Mouse (Mus musculus) spleen, embryonic (tissue): ENCODE results near the gene Olfr1441.

Experiments used
- CTCF ChIA-PET: fragments of 350-600 bp; sonication (Branson Sonifier 250); formaldehyde crosslinking; loops from one replicate; lab custom pipeline; 2022; lab: Charles Lee

Gene Olfr1441

DNA sequence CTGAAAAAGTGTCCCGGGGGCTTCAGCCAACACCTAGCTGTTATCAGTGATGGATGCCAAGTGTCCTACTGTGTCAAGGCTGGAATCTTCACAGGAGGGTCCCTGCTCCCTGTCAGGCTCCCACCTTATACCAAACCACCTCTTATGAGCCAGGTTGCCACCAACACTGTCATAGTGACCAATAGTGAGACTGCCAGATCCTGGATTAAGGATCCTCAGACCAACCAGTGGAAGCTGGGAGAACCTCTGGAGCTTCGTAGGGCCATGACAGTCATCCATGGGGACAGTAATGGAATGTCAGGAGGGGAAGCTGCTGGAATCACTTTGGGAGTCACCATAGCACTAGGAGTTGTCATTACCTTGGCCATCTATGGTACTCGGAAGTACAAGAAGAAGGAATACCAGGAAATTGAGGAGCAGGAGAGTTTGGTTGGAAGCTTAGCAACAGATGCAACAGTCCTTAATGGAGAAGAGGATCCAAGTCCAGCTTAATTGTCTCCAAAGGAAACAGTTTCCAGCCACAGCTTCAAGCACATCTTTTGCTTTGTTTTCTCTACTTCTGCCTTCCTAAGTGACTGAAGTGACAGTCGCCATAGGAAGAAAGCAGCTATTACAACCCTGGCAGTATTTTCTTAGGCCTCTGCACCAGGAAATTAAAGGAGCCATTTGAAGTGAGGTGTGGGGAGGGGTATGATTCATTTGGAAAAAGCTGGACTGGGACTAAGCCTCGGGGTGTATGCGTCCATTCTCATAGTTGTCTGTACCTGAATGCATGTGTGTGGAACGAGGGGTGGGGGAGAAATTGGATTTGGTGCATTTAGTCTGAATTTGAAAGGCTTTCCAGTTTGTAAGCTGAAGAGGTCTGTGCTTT is 45.9 kb downstream of the Olfr1441 start:
- CTCF ChIA-PET: interaction anchor here (0.6 kb wide), 2 partner anchors 28 to 46 kb away, joined by 3 to 5 read pairs; no protein-coding TSS in a partner anchor

DNA sequence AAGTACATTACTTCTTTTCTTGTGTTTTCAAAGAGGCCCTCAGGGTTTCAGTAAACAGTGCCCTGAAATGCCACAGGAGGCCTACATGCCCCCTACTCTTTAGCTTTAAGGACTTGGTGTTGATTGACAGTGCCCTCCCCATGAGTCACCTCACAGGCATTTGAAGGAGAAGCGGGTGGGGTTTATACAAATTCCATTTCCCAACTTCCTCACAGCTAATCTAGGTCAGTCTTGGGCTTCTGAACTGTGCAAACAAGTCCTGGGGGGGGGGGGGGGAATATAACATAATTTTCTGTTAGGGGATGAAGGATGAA is 46.4 kb downstream of the Olfr1441 start:
- CTCF ChIA-PET: interaction anchor here (0.6 kb wide), 1 partner anchor 45 kb away, joined by 3 read pairs; no protein-coding TSS in a partner anchor

DNA sequence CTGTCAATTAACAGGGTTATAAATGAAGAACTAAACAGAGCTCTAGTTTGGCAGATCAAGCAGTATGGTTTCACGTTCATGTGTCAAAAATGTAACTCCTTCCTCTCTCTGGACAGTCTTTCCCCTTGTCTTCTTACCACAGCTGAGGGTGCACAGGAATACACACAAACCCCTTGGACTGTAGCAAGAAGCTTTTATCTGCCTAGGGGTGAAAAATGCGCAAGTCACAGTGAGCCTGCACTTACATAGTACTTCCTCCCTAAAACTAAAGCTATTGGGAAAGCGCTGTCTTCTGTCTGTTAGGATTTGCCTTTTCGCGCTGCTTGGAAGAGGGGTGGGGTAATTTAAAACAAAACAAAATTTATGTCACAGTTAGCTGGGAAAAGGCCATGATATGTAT is 46.9 kb downstream of the Olfr1441 start:
- CTCF ChIA-PET: interaction anchor here (0.6 kb wide), 1 partner anchor 45 kb away, joined by 3 read pairs; no protein-coding TSS in a partner anchor

DNA sequence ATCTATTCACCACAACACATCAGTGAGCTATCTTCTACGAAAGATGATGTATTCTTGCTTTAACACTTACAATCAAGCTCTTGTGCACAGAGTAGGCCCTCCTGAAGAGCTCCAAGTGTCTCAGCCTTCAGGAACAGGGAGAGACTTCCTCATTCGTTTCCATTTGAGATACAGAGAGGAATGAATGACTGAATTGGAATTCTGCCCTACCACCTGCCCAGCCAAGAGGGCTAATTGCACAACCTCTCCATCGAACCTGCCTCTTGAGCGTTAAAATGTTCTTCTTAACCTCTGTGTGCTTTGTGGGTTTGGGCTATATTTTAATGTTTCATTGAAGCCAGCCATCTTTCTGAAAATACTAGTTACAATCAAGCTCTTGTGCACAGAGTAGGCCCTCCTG is 47.4 kb downstream of the Olfr1441 start:
- CTCF ChIA-PET: interaction anchor here (0.6 kb wide), 1 partner anchor 373 kb away, joined by 3 read pairs; no protein-coding TSS in a partner anchor

DNA sequence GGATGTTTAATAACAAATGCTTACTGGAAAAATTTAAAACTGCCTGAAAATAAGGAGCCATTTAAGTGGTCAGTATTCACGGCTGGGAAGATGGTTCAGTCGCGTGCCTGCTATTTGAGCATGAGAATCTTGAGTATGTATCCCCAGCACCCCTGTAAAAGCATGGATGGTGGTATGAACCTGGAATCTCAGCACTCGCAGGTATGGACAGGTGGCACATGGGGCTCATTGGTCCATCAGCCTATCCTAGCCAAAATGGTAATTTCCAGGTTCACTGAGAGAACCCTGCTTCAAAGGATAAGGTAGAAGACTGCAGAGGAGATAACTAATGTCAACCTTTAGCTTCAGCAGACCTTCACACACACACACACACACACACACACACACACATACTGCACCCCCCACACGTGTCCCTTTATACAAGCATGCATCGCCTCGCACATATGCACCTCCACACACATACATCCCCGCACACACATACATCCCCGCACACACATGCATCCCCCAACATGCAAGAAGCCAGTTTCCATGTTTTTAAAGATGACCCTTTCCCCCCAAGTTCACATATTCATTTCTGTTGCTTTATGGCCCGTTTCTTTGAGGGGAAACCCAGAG is 48.4 kb downstream of the Olfr1441 start:
- CTCF ChIA-PET: no interaction called here

DNA sequence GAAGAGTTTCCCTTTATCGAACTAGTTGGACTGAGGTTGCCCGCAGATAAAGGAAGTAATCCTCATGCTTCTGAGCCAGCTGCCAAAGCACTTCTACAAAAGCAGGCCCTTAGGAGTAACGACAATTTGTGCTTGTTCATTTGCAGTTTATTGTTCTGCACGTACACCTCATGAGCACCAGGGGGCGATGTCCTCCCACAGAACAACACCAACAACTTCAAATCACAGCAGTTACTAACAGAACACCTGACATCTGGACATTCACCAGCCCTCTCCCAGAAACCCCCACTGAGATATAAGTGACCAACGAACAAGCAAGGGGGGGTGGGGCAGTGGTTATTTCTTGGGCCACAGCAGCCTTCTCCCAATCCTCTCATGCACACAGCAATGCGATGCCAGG is 49.0 kb downstream of the Olfr1441 start:
- CTCF ChIA-PET: interaction anchor here (0.7 kb wide), 1 partner anchor 332 kb away, joined by 3 read pairs; no protein-coding TSS in a partner anchor

DNA sequence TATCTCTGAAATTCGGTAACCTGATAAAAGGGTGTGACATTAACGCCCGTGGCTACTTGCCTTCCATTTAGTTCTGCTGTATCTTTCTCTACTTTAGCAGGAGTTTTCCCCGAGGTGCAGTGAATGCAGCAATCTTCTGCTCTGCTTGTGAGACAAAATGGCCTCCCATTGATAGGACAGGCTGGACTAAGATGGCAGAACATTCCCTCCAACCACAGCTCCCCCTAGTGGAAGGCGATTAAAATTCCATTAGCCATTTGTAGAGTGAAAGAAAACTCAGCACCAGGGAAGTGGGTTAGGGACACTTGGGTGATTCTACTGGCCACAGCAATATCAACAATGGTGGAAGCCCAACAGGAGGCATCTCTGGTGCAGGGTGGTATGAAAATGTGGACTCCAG is 50.2 kb downstream of the Olfr1441 start:
- CTCF ChIA-PET: interaction anchor here (1.6 kb wide), 1 partner anchor 34 kb away, joined by 5 read pairs; the partner anchor contains the start of gene Dtx4

DNA sequence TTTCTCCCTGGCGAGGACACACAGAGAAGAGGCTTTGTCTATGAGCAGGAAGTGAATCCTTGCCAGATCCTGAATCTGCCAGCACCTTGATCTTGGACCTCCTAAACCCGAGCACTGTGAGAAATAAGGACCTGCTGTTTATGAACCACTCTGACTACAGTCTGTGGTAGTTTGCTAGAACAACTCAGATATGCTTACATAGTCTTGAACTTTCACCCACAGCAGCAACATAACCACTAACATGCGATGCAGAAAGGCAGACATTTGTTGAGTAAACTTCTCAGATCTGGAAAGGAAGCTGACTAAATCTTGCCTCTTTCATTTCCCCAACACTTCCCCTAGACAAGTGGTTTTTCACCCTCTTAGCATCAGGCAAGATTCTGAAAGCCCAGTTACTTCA is 54.6 kb downstream of the Olfr1441 start:
- CTCF ChIA-PET: no interaction called here

DNA sequence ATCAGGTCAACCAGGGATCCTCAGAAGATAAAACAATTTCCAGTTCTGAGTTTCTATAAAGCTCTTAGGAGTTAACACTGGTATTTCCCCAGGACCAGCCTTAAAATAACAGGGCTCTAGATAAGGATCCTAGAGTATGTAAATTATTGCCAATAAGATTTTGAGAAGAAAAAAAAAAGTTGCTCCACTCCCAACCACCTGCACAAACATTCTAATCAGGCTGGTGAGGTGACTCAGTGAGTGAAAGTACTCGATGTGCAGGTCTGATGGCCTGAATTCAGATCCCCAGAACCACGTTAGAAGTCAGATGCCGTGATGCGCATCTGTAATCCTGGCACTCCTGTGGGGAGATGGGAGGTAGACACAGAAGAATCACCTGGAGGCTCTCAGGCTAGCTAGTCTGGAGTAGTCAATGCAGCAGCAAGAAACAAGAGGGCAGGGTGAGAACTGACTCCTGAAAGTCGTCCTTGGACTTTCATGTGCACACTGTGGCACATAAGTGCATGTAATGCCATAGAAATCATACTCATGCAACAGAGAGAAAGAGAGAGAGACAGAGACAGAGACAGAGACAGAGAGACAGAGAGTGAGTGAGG is 55.2 kb downstream of the Olfr1441 start:
- CTCF ChIA-PET: no interaction called here
